Mouse (Mus musculus) ZHBTc4 (cell line): Measurements from ENCODE around the gene Pik3ca.
"Not testable (repeated sequence)": the region's sequence is repeated elsewhere in the genome, so short reads cannot be mapped to it uniquely, and the experiment has no call there.

Source experiments
- DNase-seq: peaks from one replicate; pipeline ENCODE4 v3.0.0-alpha.2; 2011; ENCODE audit warnings: low read depth, low spot score

Pik3ca gene

DNA sequence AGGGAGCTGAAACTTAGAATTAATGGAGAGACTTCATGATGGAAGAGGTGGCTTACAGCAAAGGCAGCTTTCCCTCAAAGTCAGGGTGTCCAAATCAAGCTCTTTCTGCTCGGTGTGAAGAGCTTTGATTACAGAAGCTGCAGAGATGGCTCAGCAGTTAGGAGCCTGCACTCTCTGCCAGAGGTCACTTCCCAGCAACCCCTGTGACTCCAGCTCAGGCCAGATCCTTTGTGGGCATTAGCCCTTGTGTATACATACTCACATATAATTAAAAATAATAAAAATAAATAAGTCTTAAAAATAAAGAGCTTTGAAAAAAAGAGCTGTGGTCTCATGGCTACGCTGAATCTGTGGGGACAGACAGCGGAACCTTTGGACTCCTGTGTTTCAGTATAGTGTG is 4.1 kb downstream of the Pik3ca start:
- DNase-seq = no peak

DNA sequence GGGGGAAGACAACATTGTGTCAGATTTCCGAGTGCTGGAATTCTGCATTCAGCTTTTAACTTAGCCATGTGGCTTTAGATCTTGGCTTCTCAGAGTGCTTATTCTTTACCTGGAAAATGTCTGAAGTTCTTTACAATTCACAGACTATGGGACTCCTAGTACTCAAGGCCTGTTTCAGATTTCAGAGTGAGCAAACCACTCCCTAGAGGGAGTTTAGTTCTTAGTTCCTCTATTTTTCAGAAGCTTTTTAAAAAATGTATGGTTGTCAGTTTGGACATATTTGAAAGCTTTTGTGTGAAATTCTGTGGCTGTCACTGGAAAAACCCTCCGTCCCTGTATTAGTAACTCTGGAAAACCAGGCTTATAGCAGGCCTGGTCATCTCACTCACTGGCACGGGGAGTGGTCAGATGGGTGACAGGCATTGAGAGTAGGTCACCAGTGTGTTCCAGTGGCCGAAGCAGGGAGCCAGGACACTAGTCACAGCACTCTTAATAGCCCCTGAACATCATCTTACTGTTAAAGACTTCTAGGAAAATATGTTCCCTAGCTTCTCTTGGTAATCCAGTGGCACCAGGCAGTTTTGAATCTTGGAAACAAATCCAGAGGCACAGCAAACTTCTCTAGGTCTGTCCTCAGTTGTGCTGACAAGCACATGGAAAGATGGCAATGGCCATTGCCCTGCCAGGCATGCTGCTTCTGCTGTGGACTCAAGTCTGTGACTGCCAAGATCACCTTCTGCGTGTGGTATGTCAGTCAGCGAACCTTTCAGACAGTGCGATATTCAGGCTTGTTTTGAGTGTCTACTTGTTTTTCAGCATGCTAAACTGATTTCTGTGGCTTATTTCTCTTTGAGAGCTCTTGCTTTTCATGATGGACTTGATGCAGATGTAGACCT is 5.8 kb downstream of the Pik3ca start:
- DNase-seq = no peak

DNA sequence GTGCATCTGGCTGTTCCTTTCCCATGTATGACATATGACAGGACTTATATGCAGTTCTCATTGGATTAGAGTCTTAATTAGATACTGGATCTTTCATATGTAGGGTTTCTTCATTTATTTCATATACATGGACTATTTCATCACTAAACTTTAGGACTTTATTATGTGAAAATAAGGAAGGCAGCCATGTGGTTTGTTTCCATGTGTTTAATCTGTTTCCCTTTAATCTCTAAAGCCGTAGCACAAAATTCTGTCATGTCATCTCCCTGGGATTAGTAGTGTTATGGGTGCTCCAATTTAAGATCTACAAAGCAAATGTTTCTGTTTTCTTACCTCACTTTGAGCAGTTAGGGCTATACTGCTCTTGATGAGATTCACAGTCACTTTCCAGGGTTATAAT is 8.2 kb downstream of the Pik3ca start:
- no peak for DNase-seq

- no peak for DNase-seq
These were observed 9.3 kb downstream of the Pik3ca start for GRCm38 (mm10) chr3:32406804-32407203.

DNA sequence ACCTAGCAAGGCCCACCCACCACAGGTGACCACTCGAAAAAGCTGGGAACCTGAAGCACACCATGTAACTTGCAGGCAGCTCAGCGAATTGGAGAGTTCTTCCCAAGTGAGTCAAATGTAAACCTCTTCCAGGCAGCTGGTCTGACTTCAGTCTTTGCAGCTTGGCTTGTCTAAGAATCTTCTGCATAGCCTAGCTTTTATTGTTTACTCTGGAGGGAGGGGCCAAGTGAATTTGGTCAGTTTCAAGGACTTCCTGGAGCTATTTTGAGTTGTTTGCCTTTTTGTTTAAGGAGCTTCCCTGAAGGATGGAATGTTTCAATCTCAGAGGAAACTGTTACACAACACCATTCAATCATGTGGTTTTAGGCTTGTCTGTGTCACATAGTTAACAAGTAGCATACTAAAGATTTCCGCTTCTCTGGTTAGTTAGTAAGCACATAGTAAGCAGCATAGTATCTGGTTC is 11.4 kb downstream of the Pik3ca start:
- peak; percentile 38 for DNase-seq

GRCm38 (mm10) chr3:32412502-32413044 is 15.1 kb downstream of the Pik3ca start:
- no peak for DNase-seq

GRCm38 (mm10) chr3:32414381-32414780 is 16.9 kb downstream of the Pik3ca start:
- no peak for DNase-seq

GRCm38 (mm10) chr3:32415370-32416309 is 18.2 kb downstream of the Pik3ca start:
- peak; percentile 16 for DNase-seq

DNA sequence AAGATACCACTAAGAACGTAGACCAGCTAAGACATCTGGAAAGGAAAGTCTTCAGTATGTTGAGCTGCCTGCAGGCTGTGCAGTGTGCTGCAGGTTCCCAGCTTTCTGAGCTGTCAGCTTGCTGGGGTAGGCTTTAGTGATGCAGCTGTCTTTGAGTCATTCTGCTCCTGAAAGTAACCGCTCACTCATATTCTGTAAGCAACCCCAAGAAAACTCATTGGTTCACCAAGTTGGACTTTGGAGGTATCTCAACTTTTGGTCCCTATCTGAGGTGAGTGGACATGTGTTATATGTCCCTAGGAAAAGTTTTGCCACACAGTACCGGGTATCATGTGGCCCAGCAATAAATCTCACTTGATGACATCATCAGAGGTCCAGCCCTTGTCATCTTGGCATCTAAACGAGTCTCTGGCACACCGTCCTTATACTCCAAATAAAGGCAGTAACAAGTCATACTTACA is 20.3 kb downstream of the Pik3ca start:
- no peak for DNase-seq

- no peak for DNase-seq
These were observed 22.4 kb downstream of the Pik3ca start for GRCm38 (mm10) chr3:32419866-32420265.

DNA sequence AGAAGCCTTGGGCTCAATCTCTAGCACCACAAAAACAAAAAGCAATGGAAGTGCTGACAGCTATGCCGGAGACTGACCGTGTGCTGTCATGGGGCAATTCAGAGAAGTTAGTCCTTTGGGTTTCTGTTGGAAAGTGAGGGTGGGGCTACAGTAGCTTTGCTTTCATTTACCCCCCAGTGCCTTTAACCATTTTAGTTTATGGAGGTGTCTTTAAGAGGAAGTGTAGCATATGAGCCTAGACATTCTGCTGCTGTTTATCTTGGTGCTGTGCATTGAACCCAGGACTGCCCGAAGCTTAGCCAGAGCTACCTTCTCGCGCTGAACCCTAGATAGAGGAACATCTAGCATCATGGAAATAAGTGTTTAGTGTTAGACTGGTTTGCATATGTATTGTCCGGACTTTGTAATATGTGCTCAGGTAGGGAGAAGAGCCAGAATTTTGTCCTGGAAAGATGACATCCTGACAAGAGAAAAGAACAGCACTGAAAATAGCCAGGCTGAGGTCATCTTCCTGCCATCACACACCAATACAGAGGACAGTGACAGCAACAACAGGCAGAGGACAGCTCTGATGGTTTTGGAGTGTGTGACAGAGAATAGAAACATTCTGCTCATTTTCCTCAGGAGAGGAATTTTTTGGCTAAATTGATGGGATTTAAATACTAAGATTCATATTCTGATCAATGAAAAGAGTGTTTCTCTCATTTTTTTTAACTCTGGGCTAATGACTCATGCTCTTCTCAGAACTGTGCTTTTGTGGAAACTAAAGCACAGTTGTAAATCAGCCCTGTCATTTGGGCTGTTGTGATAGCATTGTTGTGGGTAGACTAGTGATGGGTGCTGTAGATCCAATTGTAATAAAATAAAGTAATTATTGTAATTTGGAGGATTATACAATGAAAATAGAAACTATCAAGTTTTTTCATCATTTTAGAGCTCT is 23.9 kb downstream of the Pik3ca start:
- DNase-seq = no peak

GRCm38 (mm10) chr3:32427695-32428094 is 30.2 kb downstream of the Pik3ca start:
- no peak for DNase-seq

DNA sequence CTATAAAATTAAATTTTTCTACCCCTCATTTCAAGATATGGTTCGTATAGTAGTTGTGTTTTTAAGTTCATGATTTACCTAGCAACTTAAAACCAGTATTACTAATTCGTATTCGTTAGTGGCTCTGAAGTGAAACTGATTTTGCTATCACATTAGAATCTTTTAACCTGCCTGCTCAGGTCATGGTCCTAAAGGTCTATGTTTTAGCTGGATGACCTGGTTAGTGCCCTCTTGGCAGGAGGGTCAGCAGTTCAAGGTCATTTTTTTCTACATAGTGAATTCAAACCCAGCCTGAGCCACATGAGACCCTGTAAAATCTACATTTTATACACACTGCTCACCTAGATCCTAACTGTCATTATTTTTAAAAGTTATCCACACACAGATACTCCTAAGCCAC is 30.9 kb downstream of the Pik3ca start:
- DNase-seq = no peak

DNA sequence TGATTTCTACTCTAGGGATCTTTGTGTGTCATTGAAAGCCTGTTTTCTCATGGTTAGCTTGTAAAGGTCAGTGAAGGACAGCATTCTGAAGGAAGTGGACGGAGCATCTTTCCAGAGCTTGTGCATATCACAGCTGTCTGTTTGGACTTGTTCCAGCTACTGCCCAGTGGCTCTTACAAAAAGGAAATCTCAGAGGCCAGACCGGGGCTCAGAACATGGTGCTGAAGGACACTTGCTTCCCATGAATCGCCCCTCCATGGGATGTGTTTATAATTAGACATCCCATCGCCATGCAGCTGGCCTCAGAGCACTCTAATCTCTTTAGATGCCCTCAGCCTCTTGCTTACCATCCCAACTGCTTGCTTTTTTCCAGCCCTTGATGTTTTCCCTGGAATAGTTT is 31.4 kb downstream of the Pik3ca start:
- DNase-seq = no peak

- DNase-seq = not testable (repeated sequence)
These were observed 31.9 kb downstream of the Pik3ca start for GRCm38 (mm10) chr3:32429351-32429750.

DNA sequence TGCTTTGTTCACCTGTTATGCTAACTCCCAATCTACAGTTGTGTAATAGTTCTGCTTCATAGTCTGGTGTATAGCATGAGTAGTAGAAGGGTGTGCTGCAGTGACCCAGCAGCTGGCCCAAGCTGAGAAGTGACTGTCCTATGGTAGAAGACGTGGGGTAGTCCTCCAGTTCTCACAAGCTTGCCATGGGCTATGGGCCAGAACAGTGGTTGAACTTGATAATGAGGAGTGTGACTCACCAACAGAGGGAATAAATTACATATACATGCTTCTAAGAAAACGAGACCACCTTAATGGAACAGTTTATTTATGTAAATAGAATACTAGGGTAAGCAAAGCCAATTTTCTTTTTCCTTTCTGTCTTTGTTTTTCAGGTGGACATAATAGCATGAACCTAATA is 32.9 kb downstream of the Pik3ca start:
- DNase-seq = no peak

DNA sequence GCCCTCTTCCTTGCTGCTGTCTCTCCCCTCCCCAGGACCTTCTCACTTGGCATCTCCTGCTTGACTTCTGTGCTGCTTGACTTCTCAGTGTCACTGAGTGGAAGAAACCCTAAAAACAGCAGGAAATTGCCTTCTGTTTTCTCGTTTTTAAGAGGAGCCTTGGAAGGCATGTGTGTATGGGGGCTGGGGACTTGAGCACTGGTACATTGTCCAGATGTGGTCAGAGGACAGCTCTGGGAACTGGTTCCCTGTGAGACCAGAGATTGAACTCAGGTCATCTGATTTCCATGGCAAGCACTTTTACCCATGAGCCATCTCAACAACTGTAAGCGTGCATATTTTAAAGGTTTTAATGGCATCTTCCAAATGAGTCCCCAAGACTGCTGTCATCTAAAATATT is 36.5 kb downstream of the Pik3ca start:
- DNase-seq = no peak

- no peak for DNase-seq
These were observed 38.6 kb downstream of the Pik3ca start for GRCm38 (mm10) chr3:32436101-32436500.

GRCm38 (mm10) chr3:32437297-32437696 is 39.8 kb downstream of the Pik3ca start:
- no peak for DNase-seq

GRCm38 (mm10) chr3:32437820-32438219 is 40.3 kb downstream of the Pik3ca start:
- no peak for DNase-seq

DNA sequence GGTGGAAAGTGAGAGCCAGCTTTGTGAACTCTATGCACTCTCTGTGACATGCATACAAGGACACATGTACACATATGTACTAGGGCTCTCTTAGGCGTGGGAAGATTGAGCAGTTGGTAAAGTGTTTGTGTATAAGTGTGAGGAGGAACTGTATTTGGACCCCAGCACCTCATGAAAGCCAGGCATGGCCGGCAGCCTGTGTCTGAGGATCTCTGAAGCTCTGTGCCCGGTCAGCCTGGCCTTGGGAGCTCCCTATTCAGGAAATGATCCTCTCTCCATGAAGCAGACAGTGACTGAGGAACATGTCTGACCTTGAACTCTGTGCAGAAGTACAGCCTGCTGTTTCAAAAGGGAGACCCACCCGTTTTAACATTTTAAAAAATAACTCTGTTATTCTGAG is 41.2 kb downstream of the Pik3ca start:
- no peak for DNase-seq
